Mouse (Mus musculus): ENCODE results near the gene Tulp2.

DNA sequence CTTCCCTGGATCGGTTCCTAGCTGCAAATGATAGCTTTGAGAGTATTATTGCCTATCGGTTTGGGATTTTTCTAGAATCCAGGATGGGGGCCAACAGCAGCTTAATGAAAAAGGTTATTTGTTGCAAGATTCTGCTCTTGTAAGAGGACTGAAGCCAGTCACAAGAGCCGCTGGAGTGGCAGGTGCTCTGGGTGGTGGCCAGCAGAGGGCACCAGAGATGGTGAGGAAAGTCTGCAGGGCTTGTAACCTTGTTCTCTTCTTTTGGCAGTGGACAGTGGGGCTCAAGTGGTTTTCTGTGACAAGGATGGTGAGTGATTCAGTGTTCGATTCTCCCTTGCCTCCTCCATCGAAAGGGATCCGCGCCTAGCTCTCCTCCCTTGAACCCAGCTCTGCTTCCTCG is 74.1 kb downstream of the Tulp2 start:
- no peak for TF ChIP-seq POLR2A (IDR thresholded peaks at IDR 0.05; ENCODE audit: borderline replicate concordance, low read depth, low read length)
- TF ChIP-seq CTCF (IDR thresholded peaks at IDR 0.05; ENCODE audit: low read depth, low read length) = no peak; the same call in 1 of the 2 replicates

All from bone marrow macrophage, adult 2 months (primary cell).